Mouse (Mus musculus) layer of hippocampus, adult 9-11 months (tissue): ENCODE data around the gene Cog1.
A peak's percentile ranks its signal among the peaks of the same experiment; 100 is the strongest.
"Not testable (repeated sequence)": the region's sequence is repeated elsewhere in the genome, so short reads cannot be mapped to it uniquely, and the experiment has no call there.

Source experiments
- DNase-seq: peaks from one replicate; pipeline ENCODE4 v3.0.0; 2022

Gene Cog1

DNA sequence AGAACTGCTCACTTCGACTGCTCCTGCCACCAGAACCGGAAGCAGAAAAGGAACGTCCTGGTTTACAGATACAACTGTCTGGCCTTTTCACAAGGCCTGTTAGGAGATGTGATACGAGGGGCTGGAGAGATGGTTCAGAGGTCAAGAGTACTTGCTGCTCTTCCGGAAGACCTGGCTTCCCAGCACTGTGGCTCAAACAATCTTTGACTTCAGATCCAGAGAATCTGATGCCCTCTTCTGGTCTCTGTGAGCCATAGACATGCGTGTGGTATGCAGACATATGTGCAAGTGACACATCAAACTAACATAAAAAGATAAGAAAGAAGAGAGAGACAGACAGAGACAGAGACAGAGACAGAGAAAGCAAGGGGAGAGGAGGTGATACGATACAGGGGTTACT, 16.7 kb upstream of the Cog1 start:
- DNase-seq, result no peak

DNA sequence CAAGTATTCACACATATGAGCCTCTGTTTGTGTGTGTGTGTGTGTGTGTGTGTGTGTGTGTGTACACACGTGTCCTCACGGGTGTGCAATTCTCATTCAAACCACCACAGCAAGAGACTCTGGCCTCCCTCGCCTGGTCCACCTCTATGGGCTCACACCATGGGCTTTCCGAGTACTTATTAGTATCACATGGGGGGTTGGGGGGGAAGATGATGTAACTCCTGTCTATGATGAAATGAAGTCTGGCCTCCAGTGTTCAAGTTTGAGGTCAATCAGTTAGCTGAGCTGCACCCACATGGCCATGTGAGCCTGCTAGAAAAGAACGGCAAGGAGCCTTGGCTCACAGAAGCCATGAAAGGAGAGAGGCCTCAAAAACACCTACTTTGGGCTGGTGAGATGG, 15.6 kb upstream of the Cog1 start:
- DNase-seq, result no peak

DNA sequence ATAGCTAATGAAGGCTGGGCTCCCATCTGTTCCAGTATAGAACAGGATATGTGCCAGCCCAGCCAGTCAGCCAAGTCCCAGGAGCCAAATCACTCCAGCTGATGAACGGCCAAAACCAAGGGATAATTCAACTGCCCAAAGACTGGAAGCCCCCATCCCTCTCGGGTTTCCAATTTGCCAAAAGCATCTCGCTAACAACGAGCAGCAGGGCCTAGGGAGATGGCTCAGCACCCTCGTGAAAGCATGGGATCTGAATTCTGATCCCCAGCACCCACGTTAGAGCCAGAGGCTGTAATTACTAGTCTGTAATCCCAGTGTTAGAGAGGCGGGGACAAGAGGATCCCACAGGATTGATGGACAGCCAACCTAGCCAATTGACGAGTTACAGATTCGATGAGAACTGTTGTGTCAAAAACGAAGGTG, 14.3 kb upstream of the Cog1 start:
- no peak for DNase-seq

DNA sequence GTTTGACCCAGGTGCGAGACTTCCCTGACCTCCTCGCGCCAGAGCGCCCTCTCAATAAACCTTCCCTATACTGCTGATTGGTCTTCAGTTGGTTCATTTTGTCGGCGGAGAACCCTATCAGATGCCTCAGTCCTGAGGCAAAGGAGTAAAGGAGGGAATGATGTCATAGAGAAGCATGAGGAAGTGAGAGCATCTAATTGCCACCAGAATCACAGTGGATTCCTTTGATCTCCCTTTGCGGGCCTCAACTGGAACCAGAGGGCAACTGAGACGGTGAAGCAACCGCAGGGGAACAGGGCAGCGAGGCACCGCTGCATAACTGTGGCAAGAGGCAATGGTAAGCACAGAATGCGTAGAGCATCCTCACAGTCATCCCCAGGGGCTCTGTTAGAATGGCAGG, 10.3 kb upstream of the Cog1 start:
- DNase-seq, result no peak

DNA sequence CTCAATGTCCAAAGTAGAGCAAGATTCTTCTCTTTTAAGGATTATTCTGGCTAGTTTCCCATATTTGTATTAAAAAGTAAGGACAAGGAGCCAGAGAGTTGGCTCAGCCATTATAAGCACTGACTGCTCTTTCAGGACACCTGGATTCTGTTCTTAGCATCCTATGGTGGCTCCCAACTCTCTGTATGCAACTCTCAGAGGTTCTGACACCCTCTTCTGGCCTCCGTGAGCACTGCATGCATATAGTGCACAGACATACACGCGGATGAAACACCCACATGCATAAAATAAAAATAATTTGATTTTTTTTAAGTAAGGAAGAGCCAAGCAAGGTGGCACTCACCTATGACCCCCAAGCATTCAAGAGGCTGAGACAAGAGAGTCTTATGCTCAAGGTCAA, 3.8 kb upstream of the Cog1 start:
- no peak for DNase-seq

DNA sequence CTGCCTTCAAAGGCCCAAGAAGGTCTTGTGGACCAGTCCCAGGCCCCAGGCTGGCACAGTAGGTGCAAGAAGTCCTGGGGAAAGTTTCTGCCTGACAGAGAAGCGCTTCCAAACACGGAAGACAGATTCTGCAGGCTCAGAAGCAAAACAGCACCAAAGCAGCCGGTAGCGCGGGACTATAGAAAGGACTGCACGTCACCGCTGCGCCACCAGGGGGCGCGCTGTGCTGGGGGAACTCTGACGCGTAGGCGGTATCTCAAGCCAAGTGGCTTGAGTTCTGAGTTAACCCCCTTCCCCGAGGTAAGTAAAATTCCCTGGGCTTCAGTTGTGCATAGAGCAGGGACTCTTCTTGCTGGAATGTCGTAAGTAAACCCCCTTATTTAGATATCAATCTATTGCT, 817 bp upstream of the Cog1 start:
- DNase-seq, result peak; percentile 67

DNA sequence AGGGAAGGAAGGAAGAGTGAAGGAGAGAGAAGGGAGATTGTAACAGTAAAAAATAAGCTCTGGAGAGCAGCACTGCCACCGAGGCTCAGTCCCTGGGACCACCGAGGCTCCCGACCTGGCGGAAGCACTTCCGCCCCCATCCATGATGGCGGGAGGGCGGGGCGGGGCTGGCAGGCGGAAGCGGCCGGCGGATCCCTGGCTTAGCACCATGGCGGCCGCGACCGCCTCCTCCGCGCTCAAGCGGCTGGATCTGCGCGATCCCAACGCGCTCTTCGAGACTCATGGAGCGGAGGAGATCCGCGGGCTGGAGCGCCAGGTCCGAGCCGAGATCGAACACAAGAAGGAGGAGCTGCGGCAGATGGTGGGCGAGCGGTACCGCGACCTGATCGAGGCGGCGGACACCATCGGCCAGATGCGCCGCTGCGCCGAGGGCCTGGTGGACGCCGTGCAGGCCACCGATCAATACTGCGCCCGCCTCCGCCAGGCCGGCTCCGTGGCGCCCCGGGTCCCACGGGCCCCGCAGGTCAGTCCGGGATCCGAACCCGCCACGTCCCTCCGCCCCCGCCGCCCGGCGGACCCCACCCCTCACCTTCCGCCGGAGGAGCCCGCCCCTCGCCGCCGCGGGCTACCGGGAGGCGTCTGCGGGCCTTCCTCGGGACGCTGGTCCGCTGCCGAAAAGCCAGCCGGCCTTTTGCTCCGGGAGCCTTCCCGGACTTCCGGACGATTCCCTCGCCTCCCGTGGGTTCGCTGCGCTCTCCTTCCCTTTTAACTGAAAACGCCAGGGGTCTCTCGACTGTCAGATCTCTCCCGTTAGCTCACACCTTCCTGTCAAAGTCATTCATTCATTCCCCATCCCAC, 613 bp downstream of the Cog1 start, which contains the start of gene Slc39a11:
Gene Slc39a11 (minus strand): TSS at position 727 of the 858 bp plus-strand sequence.
- peak; percentile 62 for DNase-seq

DNA sequence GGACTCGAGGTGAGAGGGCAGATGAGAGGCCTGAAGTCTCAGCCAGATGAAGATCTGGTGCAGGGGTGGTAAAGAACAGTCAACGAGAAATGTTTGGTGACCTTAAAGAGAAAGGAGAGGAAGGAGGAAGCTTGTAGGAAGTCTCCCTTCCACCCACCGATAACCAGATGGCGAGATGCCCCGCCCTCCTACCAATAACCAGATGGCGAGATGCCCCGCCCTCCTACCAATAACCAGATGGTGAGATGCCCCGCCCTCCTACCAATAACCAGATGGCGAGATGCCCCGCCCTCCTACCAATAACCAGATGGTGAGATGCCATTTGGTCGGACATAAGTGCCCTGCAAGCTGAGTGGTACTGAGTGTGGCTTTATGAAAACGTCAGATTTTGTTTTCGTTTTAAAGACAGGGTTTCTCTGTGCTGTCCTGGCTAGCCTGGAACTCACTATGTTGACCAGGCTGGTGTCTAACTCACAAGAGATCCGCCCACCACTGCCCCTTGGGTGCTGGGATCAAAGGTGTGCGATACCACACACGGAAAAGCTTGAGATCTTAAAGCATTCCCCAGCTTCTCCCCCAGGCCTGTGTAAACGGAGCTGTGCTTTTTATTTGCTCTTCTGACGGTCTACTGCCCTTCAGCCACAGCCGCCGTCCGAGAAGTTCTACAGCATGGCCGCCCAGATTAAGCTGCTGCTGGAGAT, 2.4 kb downstream of the Cog1 start:
- DNase-seq, result no peak

DNA sequence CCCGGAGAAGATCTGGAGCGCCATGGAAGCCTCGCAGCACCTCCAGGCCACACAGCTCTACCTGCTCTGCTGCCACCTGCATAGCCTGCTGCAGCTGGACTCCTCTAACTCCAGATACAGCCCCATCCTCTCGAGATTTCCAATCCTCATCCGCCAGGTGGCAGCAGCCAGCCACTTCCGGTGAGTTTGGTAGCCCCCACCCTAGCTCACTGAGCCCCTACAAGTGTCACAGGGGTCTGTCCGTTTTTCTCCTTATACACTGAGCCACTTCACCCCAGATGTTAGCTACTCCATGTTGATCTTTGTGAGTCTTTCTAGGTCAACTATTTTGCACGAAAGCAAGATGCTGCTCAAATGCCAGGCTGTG, 2.9 kb downstream of the Cog1 start:
- no peak for DNase-seq

DNA sequence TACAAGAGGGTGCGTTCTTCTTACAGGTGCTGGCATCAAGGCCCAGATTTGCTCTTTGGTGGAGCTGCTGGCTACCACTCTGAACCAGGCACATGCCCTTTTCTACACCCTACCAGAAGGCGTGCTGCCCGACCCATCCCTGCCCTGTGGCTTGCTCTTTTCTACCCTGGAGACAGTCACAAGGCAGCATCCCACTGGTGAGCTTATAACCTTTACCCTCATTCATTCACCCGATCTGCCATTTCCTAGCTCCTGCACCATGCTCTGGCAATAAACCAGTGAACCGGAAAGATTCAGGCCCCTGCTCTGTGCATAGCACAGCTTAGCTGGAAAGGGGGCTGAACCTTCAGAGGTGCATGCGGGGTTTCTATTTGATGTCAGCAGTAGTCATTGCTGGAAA, 3.5 kb downstream of the Cog1 start:
- DNase-seq, result no peak

DNA sequence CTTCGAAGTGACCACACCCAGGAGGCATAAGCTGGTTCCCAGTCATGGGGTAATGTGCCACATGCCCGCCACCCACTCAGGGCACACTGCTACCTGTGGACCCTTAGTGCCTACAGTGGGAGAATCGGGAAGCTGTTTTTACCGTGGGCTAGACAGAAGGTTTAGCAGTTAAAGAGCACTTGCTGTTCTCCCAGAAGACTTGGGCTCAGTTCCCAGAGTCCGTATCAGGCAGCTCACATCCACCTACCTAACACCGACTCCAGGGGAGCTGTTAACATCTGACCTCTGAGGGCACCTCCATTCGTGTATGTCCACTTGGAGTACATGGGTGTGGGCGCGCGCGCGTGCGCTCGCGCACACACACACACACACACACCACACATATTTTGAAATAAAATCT, 5.1 kb downstream of the Cog1 start:
- no peak for DNase-seq

DNA sequence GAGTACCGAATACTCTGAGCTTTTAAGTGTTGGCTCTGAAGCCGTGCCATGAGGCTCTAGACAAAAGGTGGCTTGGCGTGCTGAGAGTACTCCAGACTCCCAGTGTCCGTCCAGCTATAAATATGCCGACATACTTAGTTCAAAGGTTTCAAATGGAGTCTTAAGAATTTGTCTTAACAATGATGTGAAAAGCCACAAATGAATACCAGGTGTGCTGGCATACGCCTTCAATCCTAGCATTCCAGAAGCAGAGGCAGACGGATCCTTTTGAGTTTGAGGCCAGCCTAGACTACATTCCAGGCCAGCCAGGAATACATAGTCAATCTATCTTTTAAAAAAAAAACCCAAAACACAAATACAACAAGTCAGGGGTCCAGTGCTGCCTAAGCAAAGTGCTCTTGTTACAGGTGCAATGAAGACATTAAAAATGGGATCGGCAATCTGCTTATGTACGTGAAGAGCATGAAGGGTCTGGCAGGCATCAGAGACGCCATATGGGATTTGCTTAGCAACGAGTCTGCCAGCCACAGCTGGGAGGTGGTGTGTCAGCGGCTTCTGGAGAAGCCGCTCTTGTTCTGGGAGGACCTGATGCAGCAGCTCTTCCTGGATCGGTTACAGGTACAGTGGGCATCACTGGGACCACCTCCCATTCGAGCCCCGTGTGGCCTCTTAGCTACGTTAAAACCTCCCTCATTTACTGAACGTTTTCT, 5.7 kb downstream of the Cog1 start:
- DNase-seq, result peak; percentile 70

DNA sequence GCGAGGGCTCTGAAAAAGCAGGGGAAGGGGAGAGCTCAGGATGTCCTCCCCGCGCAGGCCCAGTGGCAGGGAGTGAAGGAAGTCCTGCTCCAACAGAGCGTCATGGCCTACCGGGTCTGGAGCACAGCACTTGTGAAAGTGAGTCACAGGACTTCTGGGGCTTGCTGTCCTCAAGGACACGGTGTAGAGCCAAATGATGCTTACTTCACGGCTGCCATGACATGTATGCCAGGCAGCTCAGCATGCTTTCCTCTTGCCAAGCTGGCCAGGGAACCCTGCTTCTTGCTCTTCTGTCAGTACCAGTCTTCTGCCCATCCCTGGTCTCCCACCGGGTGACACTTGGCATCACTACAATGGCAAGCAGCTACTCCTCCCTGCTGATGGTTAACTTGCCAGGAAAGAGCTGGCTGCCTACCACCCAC, 7.6 kb downstream of the Cog1 start:
- DNase-seq, result no peak

DNA sequence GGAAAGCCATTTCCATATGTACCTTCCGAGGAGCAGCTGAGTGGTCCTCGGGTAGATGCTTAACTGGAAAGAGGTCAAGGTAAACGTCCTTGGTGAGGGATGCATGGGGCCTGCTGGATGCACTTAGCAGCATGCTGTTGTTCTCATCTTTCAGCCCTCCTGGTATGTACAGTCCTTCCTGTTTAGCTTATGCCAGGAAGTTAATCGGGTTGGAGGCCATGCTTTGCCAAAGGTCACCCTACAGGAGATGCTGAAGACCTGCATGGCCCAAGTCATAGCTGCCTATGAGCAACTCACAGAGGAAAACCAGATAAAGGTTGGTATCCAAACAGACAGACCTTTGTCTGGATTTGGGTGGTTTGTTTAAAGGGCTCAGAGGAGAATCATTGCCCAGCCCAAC, 8.3 kb downstream of the Cog1 start:
- DNase-seq, result no peak

DNA sequence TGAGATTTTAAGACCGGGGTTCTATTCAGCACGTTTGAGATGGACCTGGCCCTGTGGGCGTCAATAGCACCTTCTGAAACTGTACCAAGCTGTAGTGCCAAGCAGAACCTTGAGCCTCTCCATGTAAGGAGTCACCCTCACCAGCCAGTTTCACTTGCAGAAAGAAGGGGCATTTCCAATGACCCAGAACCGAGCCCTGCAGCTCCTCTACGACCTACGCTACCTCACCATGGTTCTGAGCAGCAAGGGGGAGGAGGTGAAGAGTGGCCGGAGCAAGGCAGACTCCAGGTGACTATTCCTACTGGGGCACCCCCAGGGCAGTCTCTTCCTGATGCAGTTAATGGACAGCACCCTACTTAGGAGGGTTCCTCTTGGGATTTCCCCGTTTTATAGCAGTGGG, 9.3 kb downstream of the Cog1 start:
- DNase-seq, result no peak

DNA sequence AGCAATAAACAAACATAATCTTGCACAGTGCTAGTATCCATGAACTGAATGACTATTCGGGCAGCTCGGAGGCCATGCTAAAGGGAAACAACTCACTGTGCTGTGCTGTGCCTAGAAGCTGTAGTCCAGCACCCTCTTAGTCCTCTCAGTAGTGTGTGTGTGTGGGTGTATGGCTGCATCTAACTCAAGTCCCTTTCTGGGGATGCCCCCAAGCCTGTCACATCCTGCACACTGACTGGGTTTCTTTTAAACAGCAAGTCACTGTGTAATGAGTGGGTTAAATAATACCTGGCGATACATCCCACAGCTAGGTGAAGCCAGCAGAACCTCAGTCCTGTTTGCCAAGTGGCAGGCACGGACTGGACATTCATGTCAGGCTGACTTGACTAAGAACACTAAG, 9.8 kb downstream of the Cog1 start:
- no peak for DNase-seq

DNA sequence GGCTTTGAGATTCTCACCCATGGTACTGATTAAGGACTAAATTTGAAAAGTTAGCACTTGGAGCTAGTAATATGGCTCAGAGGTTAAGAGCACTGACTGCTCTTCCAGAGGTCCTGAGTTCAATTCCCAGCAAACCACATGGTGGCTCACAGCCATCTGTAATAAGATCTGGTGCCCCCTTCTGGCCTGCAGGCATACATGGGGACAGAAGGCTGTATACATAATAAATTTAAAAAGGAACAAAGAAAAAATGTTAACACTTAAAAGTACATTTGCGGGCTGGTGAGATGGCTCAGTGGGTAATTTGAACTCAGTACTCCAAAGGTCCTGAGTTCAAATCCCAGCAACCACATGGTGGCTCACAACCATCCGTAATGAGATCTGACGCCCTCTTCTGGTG, 11.2 kb downstream of the Cog1 start:
- not testable (repeated sequence) for DNase-seq

DNA sequence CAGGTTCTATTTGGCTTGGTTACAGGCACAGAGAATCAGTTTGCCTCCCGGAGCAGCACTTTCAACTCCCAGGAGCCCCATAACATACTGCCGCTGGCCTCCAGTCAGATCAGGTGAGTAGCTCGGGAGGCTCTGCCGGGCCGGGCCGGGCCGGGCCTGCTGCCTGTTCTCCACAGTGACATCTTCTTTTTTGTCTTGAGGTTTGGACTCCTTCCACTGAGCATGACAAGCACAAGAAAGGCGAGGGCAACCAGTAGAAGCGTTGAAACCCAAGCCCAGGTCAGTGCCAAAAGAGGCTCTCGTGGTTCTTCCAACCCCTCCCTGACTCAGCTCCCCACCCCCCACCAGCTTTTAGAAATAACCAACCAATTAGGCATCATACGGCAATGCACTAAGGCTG, 12.0 kb downstream of the Cog1 start:
- DNase-seq, result no peak

DNA sequence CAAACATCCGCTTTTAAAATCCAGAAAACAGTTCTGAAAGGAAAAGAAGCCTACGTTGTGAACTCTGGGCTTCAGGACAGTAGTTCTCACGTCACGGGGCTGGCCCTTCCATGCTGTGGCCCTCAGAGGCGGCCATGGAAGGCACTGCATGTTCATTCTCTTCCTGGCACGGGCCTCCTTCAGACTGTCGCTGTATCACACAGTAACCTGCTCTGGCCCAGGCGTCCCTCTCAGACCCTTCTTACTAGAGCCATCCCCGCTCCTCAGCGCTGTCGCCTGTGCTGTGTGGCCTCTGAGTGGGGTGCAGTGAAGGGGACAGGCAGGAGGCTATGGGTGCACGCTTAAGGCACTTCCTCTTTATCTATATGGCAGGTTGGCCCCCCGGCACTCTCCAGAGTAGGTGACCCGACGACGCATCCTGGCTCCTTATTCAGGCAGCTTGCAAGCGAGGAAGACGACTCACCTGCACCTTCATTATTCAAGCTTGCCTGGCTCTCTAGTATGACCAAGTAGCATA, 12.9 kb downstream of the Cog1 start:
- no peak for DNase-seq

DNA sequence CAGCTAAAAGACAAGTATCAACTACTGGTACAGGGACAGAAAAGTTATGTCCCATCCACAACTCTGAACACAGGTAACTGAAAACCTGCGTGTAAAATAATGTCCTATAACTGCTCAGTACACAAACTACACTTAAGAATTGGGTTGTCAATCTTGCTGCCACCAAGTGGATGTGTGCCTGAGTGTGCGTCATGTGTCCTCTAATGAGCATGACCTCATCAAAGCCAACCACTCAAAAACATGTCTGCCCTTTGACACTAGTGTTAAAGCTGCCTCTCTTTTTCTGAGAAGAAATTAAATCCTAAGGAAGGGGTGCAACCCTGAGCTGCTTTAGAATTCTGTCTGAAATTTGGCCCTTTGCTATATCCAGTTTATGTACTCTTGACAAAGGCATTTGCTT, 15.3 kb downstream of the Cog1 start:
- no peak for DNase-seq

DNA sequence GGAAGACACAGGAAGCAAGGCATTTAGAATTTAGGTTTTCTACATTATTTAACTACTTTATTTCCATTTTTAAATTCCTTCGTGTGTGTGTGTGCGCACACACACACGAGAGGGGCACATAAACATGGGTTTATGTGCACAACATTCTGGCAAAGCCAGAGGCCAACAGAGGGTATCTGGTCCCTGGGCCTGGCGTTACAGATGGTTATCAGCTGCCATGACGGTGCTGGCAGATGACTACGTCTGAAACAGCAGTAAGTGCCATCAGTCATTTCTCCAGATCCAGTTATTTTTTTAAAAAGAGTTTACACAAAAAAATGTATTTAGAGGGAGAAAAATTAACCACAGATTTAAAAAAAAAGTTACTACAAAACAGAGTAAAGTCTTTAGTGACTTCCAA, 17.2 kb downstream of the Cog1 start:
- no peak for DNase-seq

DNA sequence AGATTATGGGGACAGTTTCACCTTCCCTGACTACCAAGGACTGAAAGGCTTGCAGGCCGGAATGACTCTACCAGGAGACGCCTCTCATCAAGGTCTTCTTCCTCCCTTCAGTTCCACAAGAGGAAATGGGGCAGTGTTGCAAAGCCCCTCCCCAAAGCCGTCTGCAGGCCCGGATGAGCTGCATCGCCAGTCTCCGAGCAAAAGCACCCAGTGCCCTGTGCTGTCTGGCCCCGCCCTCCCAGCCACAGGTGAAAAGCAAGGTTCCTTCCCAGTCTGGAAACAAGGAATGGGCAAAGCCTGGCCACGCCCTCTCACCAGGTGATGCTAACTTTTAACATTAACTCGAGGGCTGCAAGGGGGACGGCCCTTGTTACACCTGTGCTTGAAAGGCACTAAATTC, 17.7 kb downstream of the Cog1 start:
- no peak for DNase-seq

DNA sequence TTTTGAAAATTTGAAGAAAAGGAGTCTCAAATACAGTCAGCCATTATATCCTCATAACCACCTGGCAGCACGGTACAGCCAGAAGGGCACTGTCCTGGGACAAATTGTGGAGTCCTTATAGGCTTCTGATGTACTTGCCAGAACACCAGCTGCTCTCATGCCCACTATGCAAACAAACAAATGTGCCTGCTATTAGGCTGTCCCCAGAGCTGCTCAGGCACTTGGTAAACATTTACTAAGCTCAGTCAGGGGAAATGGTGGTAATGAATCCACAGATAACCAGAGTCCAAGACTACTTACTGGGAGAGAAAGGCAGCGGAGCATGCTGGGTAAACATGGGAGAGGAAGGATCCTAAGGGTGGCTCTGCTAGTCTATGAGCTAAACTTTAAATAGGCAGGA, 18.2 kb downstream of the Cog1 start:
- DNase-seq, result no peak

DNA sequence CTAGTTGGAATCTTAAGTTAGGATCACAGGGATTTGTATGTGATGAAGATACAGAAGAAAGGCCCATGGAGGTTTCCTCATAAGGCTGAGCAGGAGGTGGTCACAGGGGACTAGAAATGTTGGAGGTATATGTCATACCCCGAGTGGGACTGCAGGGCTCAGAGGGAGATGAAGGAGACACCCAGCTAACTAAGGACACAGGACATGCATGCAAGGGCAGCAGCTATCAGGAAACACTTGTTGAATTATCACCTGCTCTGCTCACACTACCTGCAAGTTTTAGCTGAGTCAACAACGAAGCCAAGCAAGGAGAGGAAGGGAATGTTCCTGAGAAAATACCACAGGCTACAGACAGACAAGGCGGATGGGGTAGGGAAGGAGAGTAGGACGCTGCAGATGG, 18.7 kb downstream of the Cog1 start:
- DNase-seq, result no peak
